Mouse (Mus musculus): Measurements from ENCODE around the gene Smyd3. TPM values are rescaled to one million over a fixed set of nuclear protein-coding genes. Genes with fewer than 3 reads are reported as not detected.
A peak's percentile ranks its signal among the peaks of the same experiment; 100 is the strongest.

The Smyd3 gene
- polyA plus RNA-seq, 1 experiment from 2014 or later: 26.3 TPM

DNA sequence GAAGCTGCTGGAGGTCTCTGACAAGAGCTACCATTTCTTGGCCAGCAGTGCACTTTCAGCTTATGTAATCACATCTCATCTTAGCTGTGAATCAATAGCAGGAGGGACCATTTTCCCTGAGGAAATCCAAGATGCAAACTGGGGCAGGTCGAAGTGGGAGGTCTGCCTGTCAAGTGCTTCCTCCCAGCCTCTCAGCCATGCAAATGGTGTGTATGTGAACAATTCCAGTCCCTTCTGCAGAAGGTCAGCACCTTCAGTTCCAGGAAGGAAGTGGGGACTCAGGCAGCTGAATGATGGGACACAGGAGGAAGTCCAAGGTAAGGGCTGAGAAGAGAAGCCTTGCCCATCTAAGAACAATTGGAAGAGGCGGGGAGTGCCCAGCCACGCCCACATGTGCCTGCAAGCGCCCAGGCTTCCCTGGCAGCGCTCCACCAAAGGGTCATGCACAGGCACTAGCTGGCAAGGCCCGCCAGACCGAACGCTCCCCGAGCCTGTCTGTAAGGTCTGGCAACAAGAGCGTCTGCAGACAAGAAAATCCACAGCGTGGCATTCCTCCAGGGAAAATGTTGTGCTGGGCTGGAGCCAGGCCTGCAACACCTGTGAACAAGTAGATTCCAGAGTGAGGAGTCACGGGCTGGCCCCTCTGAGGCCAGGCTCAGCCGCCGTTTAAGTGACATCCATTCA lies 381.2 kb downstream of the Smyd3 start:
- H3K4me2 ChIP-seq (ENCODE audit: low read depth, low read length): no peak overlapping the region
- no peak overlapping the region for H3K4me3 ChIP-seq (ENCODE audit: low read depth, low read length)
- peak; percentile 45 for DNase-seq (ENCODE audit: low spot score)
- H3K36me3 ChIP-seq (replicated peaks; ENCODE audit: control insufficient read depth, insufficient read depth, low read depth, low read length): no peaks in the 10 kb centered on the region
- no peak overlapping the region for H3K9ac ChIP-seq (replicated peaks; ENCODE audit: low read length)
- no peak; the same call in 1 of the 2 replicates for ATAC-seq (replicated peaks; ENCODE audit: insufficient number of reproducible peaks, low FRiP score, low TSS enrichment, low read depth)
- H3K27ac ChIP-seq (replicated peaks; ENCODE audit: low read depth, low read length): no peak overlapping the region
- no peaks in the 10 kb centered on the region for H3K9me3 ChIP-seq (replicated peaks; ENCODE audit: control insufficient read depth, low read length)
- WGBS: 56% methylated on average over 14 of the region's 14 CpGs
- no peaks in the 10 kb centered on the region; the same call in 1 of the 2 replicates for H3K4me1 ChIP-seq (ENCODE audit: control insufficient read depth, insufficient read depth, low read length)
- no peaks in the 10 kb centered on the region for H3K27me3 ChIP-seq (ENCODE audit: control insufficient read depth, insufficient read depth, low read length)

DNA sequence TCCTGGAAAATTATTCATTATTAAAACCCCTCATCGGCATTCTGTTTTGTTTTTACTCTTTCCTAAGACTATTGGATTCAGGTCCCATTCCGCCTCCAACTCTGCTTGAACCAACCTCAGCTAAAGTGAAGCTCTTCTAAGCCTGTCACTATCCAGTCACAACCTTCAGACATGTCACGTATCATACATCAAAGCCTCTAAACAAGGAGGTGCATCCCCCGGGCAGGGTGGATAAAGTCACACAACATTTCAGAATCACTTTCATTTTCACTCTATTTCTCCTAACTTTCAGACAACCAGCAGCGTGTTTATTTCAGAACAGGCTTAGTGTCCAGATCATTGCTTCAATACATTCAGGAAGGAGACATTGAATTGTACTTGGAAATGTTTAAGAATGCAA lies 387.8 kb downstream of the Smyd3 start:
- no peak overlapping the region for H3K27ac ChIP-seq (replicated peaks; ENCODE audit: low read depth, low read length)
- no peak for ATAC-seq (replicated peaks; ENCODE audit: insufficient number of reproducible peaks, low FRiP score, low TSS enrichment, low read depth)
- no peak overlapping the region for H3K4me3 ChIP-seq (ENCODE audit: low read depth, low read length)
- WGBS: 89% methylated on average over 5 of the region's 5 CpGs
- H3K9me3 ChIP-seq (replicated peaks; ENCODE audit: control insufficient read depth, low read length): no peaks in the 10 kb centered on the region
- no peak overlapping the region for H3K9ac ChIP-seq (replicated peaks; ENCODE audit: low read length)
- H3K36me3 ChIP-seq (replicated peaks; ENCODE audit: control insufficient read depth, insufficient read depth, low read depth, low read length): no peaks in the 10 kb centered on the region
- DNase-seq (ENCODE audit: low spot score): no peak
- no peaks in the 10 kb centered on the region for H3K27me3 ChIP-seq (ENCODE audit: control insufficient read depth, insufficient read depth, low read length)
- H3K4me2 ChIP-seq (ENCODE audit: low read depth, low read length): no peak overlapping the region
- no peaks in the 10 kb centered on the region for H3K4me1 ChIP-seq (ENCODE audit: control insufficient read depth, insufficient read depth, low read length)

- Histone ChIP-seq H3K36me3 (replicated peaks; ENCODE audit: control insufficient read depth, insufficient read depth, low read depth, low read length) (no peaks in the 10 kb centered on the region), H3K9ac (replicated peaks; ENCODE audit: low read length) (no peak overlapping the region), H3K9me3 (replicated peaks; ENCODE audit: control insufficient read depth, low read length) (no peaks in the 10 kb centered on the region), H3K4me2 (ENCODE audit: low read depth, low read length) (no peak overlapping the region), H3K4me3 (ENCODE audit: low read depth, low read length) (no peak overlapping the region), H3K27me3 (ENCODE audit: control insufficient read depth, insufficient read depth, low read length) (no peaks in the 10 kb centered on the region), H3K4me1 (ENCODE audit: control insufficient read depth, insufficient read depth, low read length) (no peaks in the 10 kb centered on the region), H3K27ac (replicated peaks; ENCODE audit: low read depth, low read length) (no peak overlapping the region)
- 60% methylated on average over 3 of the region's 3 CpGs for WGBS
- ATAC-seq (replicated peaks; ENCODE audit: insufficient number of reproducible peaks, low FRiP score, low TSS enrichment, low read depth): no peak
- no peak for DNase-seq (ENCODE audit: low spot score)
Observed at GRCm38 (mm10) chr1:179126287-179126686, 391.6 kb downstream of the Smyd3 start.

GRCm38 (mm10) chr1:179122476-179123229 lies 395.2 kb downstream of the Smyd3 start:
- 82% methylated on average over 11 of the region's 11 CpGs for WGBS
- Histone ChIP-seq H3K4me1 (ENCODE audit: control insufficient read depth, insufficient read depth, low read length) (no peaks in the 10 kb centered on the region), H3K27me3 (ENCODE audit: control insufficient read depth, insufficient read depth, low read length) (no peaks in the 10 kb centered on the region), H3K4me3 (ENCODE audit: low read depth, low read length) (no peak overlapping the region), H3K27ac (replicated peaks; ENCODE audit: low read depth, low read length) (no peak overlapping the region), H3K36me3 (replicated peaks; ENCODE audit: control insufficient read depth, insufficient read depth, low read depth, low read length) (no peaks in the 10 kb centered on the region), H3K4me2 (ENCODE audit: low read depth, low read length) (no peak overlapping the region), H3K9me3 (replicated peaks; ENCODE audit: control insufficient read depth, low read length) (no peaks in the 10 kb centered on the region), H3K9ac (replicated peaks; ENCODE audit: low read length) (no peak overlapping the region)
- DNase-seq (ENCODE audit: low spot score): no peak
- ATAC-seq (replicated peaks; ENCODE audit: insufficient number of reproducible peaks, low FRiP score, low TSS enrichment, low read depth): no peak

DNA sequence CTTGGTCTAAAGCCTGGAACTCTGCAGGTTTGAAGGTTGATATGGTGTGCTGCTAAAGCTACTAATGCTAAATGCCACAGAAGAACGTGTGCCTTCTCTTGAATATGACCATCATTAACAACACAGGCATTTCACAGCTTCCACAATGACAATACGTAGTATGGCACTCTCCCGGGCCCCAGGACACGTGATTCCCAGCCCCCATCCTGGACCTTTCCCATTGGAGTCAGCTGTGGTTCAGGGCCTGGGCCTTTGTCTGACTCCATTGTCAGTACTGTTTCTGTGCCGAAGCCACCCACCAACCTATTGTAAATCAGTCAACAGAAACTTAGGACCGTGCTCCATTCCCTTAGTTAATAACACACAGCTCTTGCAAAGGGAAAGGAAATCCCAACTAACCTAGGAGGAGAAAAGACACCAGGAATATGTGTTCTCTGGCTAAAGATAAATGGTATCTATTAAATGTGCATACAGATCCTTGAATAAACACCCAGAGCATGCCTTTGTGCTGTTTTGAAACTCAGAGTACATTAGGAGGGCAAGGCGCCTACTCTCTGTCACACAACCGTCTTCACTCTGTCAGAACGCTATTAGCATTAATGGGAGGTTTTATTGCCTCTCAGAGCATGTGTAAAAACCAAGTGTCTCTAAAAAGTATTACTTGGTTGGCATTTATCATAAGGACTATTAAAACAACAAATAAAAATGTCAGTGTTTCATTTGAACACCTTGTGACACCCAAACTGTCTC lies 397.4 kb downstream of the Smyd3 start:
- H3K4me3 ChIP-seq (ENCODE audit: low read depth, low read length): no peak overlapping the region
- H3K36me3 ChIP-seq (replicated peaks; ENCODE audit: control insufficient read depth, insufficient read depth, low read depth, low read length): no peaks in the 10 kb centered on the region
- no peaks in the 10 kb centered on the region for H3K27me3 ChIP-seq (ENCODE audit: control insufficient read depth, insufficient read depth, low read length)
- H3K4me2 ChIP-seq (ENCODE audit: low read depth, low read length): no peak overlapping the region
- H3K4me1 ChIP-seq (ENCODE audit: control insufficient read depth, insufficient read depth, low read length): no peaks in the 10 kb centered on the region
- H3K9ac ChIP-seq (replicated peaks; ENCODE audit: low read length): no peak overlapping the region
- DNase-seq (ENCODE audit: low spot score): no peak
- ATAC-seq (replicated peaks; ENCODE audit: insufficient number of reproducible peaks, low FRiP score, low TSS enrichment, low read depth): no peak
- no peak overlapping the region for H3K27ac ChIP-seq (replicated peaks; ENCODE audit: low read depth, low read length)
- WGBS: 82% methylated on average over 9 of the region's 9 CpGs
- no peaks in the 10 kb centered on the region for H3K9me3 ChIP-seq (replicated peaks; ENCODE audit: control insufficient read depth, low read length)

GRCm38 (mm10) chr1:179118673-179119072 lies 399.2 kb downstream of the Smyd3 start:
- no peak overlapping the region for H3K9ac ChIP-seq (replicated peaks; ENCODE audit: low read length)
- no peak overlapping the region for H3K4me3 ChIP-seq (ENCODE audit: low read depth, low read length)
- ATAC-seq (replicated peaks; ENCODE audit: insufficient number of reproducible peaks, low FRiP score, low TSS enrichment, low read depth) (no peak), DNase-seq (ENCODE audit: low spot score) (no peak)
- H3K4me1 ChIP-seq (ENCODE audit: control insufficient read depth, insufficient read depth, low read length): no peaks in the 10 kb centered on the region
- H3K9me3 ChIP-seq (replicated peaks; ENCODE audit: control insufficient read depth, low read length): no peaks in the 10 kb centered on the region
- no peak overlapping the region for H3K4me2 ChIP-seq (ENCODE audit: low read depth, low read length)
- H3K27me3 ChIP-seq (ENCODE audit: control insufficient read depth, insufficient read depth, low read length): no peaks in the 10 kb centered on the region
- 79% methylated on average over 7 of the region's 7 CpGs for WGBS
- no peak overlapping the region for H3K27ac ChIP-seq (replicated peaks; ENCODE audit: low read depth, low read length)
- no peaks in the 10 kb centered on the region for H3K36me3 ChIP-seq (replicated peaks; ENCODE audit: control insufficient read depth, insufficient read depth, low read depth, low read length)

- Histone ChIP-seq H3K9ac (replicated peaks; ENCODE audit: low read length) (no peak overlapping the region), H3K27ac (replicated peaks; ENCODE audit: low read depth, low read length) (no peak overlapping the region), H3K27me3 (ENCODE audit: control insufficient read depth, insufficient read depth, low read length) (no peaks in the 10 kb centered on the region), H3K4me3 (ENCODE audit: low read depth, low read length) (no peak overlapping the region), H3K4me1 (ENCODE audit: control insufficient read depth, insufficient read depth, low read length) (no peaks in the 10 kb centered on the region), H3K36me3 (replicated peaks; ENCODE audit: control insufficient read depth, insufficient read depth, low read depth, low read length) (no peaks in the 10 kb centered on the region), H3K4me2 (ENCODE audit: low read depth, low read length) (no peak overlapping the region), H3K9me3 (replicated peaks; ENCODE audit: control insufficient read depth, low read length) (no peaks in the 10 kb centered on the region)
- 81% methylated on average over 10 of the region's 10 CpGs for WGBS
- no peak for ATAC-seq (replicated peaks; ENCODE audit: insufficient number of reproducible peaks, low FRiP score, low TSS enrichment, low read depth)
- no peak for DNase-seq (ENCODE audit: low spot score)
Observed at GRCm38 (mm10) chr1:179116729-179117663, 400.8 kb downstream of the Smyd3 start.
